Mouse (Mus musculus) T-helper 1 cell (primary cell): Measurements from ENCODE around the gene Gnrhr.

Experiments used
- in situ Hi-C: fragments of 300-600 bp; cut with MboI, MseI; formaldehyde crosslinking; loops from one replicate; pipeline ENCODE4 v1.15.1; 2025; ENCODE audit warnings: high pct_unique_total_duplicates

Gnrhr gene

GRCm38 (mm10) chr5:86197801-86198200, at the start of gene Gnrhr:
Gene Gnrhr, minus strand, starts transcription at chr5:86197901.
- in situ Hi-C loops, result loop anchor here (5.0 kb wide), 1 partner anchor 210 kb away; no protein-coding TSS in a partner anchor

- in situ Hi-C loops, result no loop called here
Observed at GRCm38 (mm10) chr5:86246559-86246958, 48.9 kb upstream of the Gnrhr start.

DNA sequence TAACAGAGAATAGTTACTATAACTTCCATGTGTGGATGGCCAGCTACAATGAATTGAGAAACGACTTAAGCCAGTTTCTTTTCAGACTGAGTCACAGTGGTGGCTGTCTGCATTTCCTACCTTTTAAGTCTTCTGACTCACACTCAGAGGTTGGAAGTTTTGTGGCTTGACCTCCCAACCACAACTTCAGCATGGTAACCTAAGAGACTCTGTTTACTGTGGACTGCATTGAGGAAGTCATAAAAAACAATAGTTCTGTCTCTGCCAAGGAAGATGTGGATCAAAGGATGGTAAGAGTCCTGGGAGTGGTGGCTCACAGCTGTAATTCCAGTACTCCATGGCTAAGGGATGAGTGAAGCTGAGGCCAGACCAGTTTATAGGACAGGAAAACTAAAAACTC, 47.2 kb upstream of the Gnrhr start:
- in situ Hi-C loops, result no loop called here

DNA sequence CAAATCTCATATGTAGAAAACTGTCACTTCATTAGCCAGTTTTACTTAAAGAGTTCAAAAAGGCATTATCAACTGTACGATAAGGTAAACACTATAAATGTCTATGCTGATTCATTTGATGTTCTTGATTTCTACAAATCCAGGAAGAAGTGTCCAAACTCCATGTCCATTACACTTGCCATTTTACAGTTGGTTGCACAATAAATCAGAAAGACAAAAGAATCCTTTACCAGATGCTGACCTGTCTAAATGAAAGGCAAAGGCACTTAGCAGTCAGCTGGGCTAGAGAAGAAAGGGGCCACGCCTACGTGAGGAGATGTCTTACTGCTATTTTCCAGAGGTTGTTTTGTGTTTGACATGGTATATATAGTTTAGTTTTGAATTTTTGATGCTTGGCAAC, 46.6 kb upstream of the Gnrhr start:
- in situ Hi-C loops, result no loop called here

DNA sequence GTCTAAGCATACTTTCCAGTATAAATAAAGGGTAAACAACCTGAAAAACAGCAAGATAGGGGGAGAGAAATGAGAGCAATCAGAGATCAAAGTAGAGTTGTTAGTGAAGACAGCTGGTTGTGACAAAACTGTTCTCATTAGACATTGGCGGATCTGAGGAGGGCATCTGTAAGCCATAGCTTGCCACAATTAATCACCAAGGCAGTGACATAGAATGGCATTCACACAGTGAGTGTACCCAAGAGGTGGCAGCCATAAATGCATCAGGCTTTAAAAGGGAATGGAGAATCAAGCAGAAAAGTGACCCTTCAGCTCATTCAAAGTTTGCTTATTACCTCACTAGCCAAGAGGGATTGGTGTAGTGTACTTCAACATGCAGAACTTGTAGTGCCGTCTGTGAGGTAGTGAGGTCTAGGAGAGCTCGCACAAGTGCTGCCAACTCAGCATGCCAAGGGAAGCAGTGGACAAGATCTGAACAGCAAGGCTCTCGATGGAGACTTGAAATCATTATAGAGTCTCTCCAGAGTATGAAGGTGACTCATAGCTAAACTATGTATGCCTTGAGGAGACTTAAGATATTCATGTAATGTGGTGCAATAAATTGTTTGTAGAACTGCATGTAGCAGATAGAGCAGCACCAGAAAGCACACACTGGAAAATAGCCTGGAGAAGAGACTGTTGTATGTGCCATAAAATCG, 29.6 kb upstream of the Gnrhr start:
- in situ Hi-C loops, result no loop called here

- in situ Hi-C loops, result no loop called here
Observed at GRCm38 (mm10) chr5:86191356-86191755, 6.3 kb downstream of the Gnrhr start.

DNA sequence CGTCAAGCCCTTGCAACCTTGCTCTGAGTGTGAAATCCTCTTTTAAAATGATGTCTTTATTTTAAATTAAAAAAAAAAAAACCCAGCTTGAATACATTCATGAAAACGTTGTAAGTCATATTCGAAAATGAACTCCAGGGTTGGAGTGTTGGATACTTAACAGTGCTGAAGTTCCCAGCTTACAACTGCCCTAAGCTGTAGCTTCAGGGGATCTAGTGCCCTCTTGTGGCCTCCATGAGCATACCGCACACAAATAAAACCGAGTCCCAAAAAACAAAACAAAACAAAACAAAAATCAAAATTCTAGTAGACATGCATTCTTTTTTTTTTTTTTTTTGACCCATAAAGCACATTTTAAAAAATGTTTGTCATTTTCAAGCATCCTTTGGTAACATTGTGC, 6.9 kb downstream of the Gnrhr start:
- in situ Hi-C loops, result no loop called here

GRCm38 (mm10) chr5:86190290-86190689, 7.4 kb downstream of the Gnrhr start:
- in situ Hi-C loops, result no loop called here

DNA sequence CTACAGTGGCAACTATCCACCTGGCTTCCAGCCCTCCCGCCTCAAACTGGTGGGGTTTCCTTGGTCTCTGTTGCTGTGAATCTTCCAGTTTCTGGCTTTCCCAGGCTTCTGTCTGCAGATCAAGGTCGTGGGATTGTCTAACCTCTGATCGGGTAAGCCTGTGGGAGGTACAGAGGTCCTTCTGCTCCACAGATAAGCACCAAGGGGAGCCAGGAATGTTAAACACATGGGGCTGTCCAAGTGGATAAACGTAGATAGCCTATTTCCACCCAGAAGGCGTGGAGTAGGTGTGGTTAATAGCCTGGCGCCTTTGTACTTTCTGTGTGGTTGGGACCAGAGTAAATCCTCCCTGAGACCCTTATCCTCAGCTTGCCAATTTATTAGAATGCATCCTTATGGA, 10.3 kb downstream of the Gnrhr start:
- in situ Hi-C loops, result no loop called here

- in situ Hi-C loops, result loop anchor here (10.0 kb wide), 1 partner anchor 631 kb away; the partner anchor contains the start of gene Ythdc1
Observed at GRCm38 (mm10) chr5:86173778-86174177, 23.9 kb downstream of the Gnrhr start.

DNA sequence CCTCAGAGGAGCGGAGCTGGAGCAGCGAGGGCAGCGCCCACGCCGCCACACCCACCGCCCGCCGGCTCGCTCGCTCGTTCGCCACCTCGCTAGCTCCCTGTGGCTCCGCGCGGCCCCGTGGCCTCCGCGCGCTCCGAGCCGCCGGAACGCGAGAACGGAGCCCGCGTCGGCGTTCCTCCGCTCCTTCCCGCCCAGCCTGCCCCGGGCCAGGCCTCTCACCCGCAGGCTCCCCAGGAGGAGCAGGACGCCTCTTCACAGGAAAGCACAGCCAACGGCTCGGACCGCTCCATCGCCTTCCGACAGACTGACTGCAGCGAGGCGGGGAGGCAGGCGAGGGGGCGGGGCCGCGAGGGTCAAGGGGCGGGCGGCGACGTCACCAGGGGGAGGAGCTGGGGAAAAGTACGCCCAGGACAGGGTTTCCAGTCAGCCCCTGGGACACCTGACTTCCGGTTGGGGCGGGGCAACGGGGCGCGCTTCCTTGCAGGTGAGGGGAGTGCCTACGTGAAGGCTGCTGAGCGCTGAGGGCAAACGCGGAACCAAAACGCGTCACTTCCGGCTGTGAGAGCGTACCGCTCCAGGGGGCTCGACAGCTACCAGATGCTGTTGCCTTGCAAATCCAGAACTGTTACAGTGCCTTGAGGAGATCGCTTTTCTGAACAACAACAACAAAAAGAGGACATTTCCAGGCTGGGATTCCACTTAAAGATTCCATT, 25.1 kb downstream of the Gnrhr start, which contains the start of gene Uba6:
Gene Uba6 (minus strand): TSS at position 355 of the 713 bp plus-strand sequence.
- in situ Hi-C loops, result loop anchor here (10.0 kb wide), 1 partner anchor 632 kb away; the partner anchor contains the start of gene Ythdc1

GRCm38 (mm10) chr5:86172088-86172448, 25.6 kb downstream of the Gnrhr start:
- in situ Hi-C loops, result loop anchor here (10.0 kb wide), 1 partner anchor 633 kb away; the partner anchor contains the start of gene Ythdc1
